Comparison of ENCODE assay signal across 8 mouse cellular contexts in genomic region chr7:80401041-80401859, GRCm38 (mm10). TPM values are rescaled to one million over a fixed set of nuclear protein-coding genes. Genes with fewer than 3 reads are reported as not detected.
A peak's percentile ranks its signal among the peaks of the same experiment; 100 is the strongest.
DNase-seq lines count a peak whose midpoint lies in the region; ATAC-seq and TF ChIP-seq lines count a peak whose summit lies in the region.

No protein-coding gene starts in this region.

- H3K79me2 ChIP-seq in liver, adult 2 months (ENCODE audit: control insufficient read depth, insufficient read depth, low read length) = peaks cover 24% of the 10 kb centered on the region

- peaks cover 17% of the 10 kb centered on the region for H3K36me3 ChIP-seq in liver, adult 2 months (ENCODE audit: control insufficient read depth, insufficient read depth, low read length)
- H3K36me3 ChIP-seq in heart, embryonic 15.5 days = peaks cover 10% of the 10 kb centered on the region
- peaks cover 27% of the 10 kb centered on the region for H3K36me3 ChIP-seq in liver, embryonic 12.5 days
- H3K36me3 ChIP-seq in stomach, postnatal 0 days (ENCODE audit: control insufficient read depth, insufficient read depth, low read length) = peaks cover 11% of the 10 kb centered on the region

- H3K27me3 ChIP-seq in liver, adult 2 months (ENCODE audit: control insufficient read depth, insufficient read depth, low read length) = no peaks in the 10 kb centered on the region
- no peaks in the 10 kb centered on the region for H3K27me3 ChIP-seq in heart, embryonic 15.5 days
- peaks cover 72% of the 10 kb centered on the region for H3K27me3 ChIP-seq in liver, embryonic 12.5 days (replicated peaks)
- no peaks in the 10 kb centered on the region for H3K27me3 ChIP-seq in stomach, postnatal 0 days (ENCODE audit: control insufficient read depth, insufficient read depth, low read length)

- peak; percentile 86 for DNase-seq in liver, adult 2 months (ENCODE audit: extremely low read depth, low read depth, low spot score)
- no peak for DNase-seq in liver
- peak; percentile 68 to 76 for DNase-seq in adrenal gland, postnatal 36 days
- peak; percentile 56 for DNase-seq in stomach, postnatal 0 days (ENCODE audit: low spot score)
- no peak for DNase-seq in spleen, postnatal 4 days (ENCODE audit: low spot score in 2 of 2)

- ATAC-seq in heart, embryonic 15.5 days (replicated peaks; ENCODE audit: insufficient number of reproducible peaks, insufficient read depth, low FRiP score, low read depth) = no peak
- 0 out of 2 replicates have a peak, but pooled peaks have one; percentile 8 for ATAC-seq in liver, embryonic 12.5 days
- ATAC-seq in stomach, postnatal 0 days (ENCODE audit: low FRiP score, low TSS enrichment) = peak; percentile 6; the same call in 1 of the 2 replicates
- ATAC-seq in frontal cortex, adult (ENCODE audit: low TSS enrichment) = no peak

- peak overlapping the region; percentile 98 for H3K9ac ChIP-seq in liver, adult 2 months (ENCODE audit: low read depth, low read length)
- peak overlapping the region; percentile 98 for H3K9ac ChIP-seq in heart, embryonic 15.5 days
- H3K9ac ChIP-seq in liver, embryonic 12.5 days = peak overlapping the region; percentile 82
- H3K9ac ChIP-seq in stomach, postnatal 0 days (ENCODE audit: low read length) = peak overlapping the region; percentile 98

- H3K4me2 ChIP-seq in heart, embryonic 15.5 days = peak overlapping the region; percentile 72
- H3K4me2 ChIP-seq in liver, embryonic 12.5 days = peak overlapping the region; percentile 98
- H3K4me2 ChIP-seq in stomach, postnatal 0 days (replicated peaks; ENCODE audit: low read depth) = peak overlapping the region; percentile 95

- peak overlapping the region; percentile 98 for H3K27ac ChIP-seq in liver, adult 2 months (replicated peaks; ENCODE audit: insufficient read depth, low read depth, low read length)
- H3K27ac ChIP-seq in heart, embryonic 15.5 days = peak overlapping the region; percentile 94
- peak overlapping the region; percentile 79 for H3K27ac ChIP-seq in liver, embryonic 12.5 days
- peak overlapping the region; percentile 98 for H3K27ac ChIP-seq in stomach, postnatal 0 days (replicated peaks)

- H3K4me1 ChIP-seq in liver, adult 2 months (ENCODE audit: control insufficient read depth, insufficient read depth, low read length) = peaks cover 16% of the 10 kb centered on the region
- H3K4me1 ChIP-seq in heart, embryonic 15.5 days (replicated peaks) = peaks cover 56% of the 10 kb centered on the region
- H3K4me1 ChIP-seq in liver, embryonic 12.5 days = peaks cover 54% of the 10 kb centered on the region
- peaks cover 4% of the 10 kb centered on the region; the same call in 1 of the 2 replicates for H3K4me1 ChIP-seq in stomach, postnatal 0 days (replicated peaks; ENCODE audit: control insufficient read depth, insufficient read depth)

- WGBS in liver, adult 2 months = 6% methylated on average over 5 of the region's 5 CpGs
- WGBS in heart, embryonic 15.5 days = 23% methylated on average over 5 of the region's 5 CpGs
- WGBS in liver, embryonic 12.5 days (ENCODE audit: insufficient replicate concordance) = 31% methylated on average over 5 of the region's 5 CpGs
- 30% methylated on average over 5 of the region's 5 CpGs for WGBS in stomach, postnatal 0 days

- TF ChIP-seq CTCF in liver, adult 2 months (IDR thresholded peaks at IDR 0.05; ENCODE audit: low read depth, low read length) = no peak
- no peak for TF ChIP-seq CTCF in stomach, postnatal 0 days (IDR thresholded peaks at IDR 0.05; ENCODE audit: low read depth)

- no peak for TF ChIP-seq EP300 in stomach, postnatal 0 days (optimal IDR thresholded peaks at IDR 0.05)

- H3K9me3 ChIP-seq in heart, embryonic 15.5 days (replicated peaks) = no peaks in the 10 kb centered on the region
- H3K9me3 ChIP-seq in liver, embryonic 12.5 days (replicated peaks) = no peaks in the 10 kb centered on the region
- no peaks in the 10 kb centered on the region for H3K9me3 ChIP-seq in stomach, postnatal 0 days (ENCODE audit: control insufficient read depth, low read length)

- peak overlapping the region; percentile 84 for H3K4me3 ChIP-seq in liver, adult 2 months (ENCODE audit: insufficient read depth, low read depth, low read length)
- H3K4me3 ChIP-seq in heart, embryonic 15.5 days = peak overlapping the region; percentile 94
- H3K4me3 ChIP-seq in liver, embryonic 12.5 days = peak overlapping the region; percentile 76
- peak overlapping the region; percentile 87 for H3K4me3 ChIP-seq in stomach, postnatal 0 days (ENCODE audit: low read depth, low read length)

- TF ChIP-seq POLR2A in liver, adult 2 months (IDR thresholded peaks at IDR 0.05; ENCODE audit: extremely low read depth, insufficient read depth, low read length) = no peak

RNA-seq across cellular contexts. Expression of gene Furin, which starts 4.0 kb away (rescaled TPM):
- total RNA-seq in liver, adult 2 months (2014; rRNA removed) = 26.5 and 42.6 TPM in 2 replicates
- polyA plus RNA-seq in liver, adult 2 months (2012; rRNA removed) = 152 and 163 TPM in 2 replicates
- total RNA-seq in adrenal gland, postnatal 36 days (2021) = 100 to 1,000 TPM; 155 to 170 TPM
- 16.0 and 18.2 TPM in 2 replicates for polyA plus RNA-seq in heart, embryonic 15.5 days (2015; fragmentation: Nextera tagmentation; extraction: Ambion mirVana)
- 5.6 and 5.9 TPM in 2 replicates for polyA plus RNA-seq in liver, embryonic 12.5 days (2016; fragmentation: Nextera tagmentation; extraction: Ambion mirVana)
- 17.6 and 20.8 TPM in 2 replicates for polyA plus RNA-seq in stomach, postnatal 0 days (2015; fragmentation: Nextera tagmentation; extraction: Ambion mirVana)

RNA-seq across cellular contexts. Expression of gene Fes, which starts 13.5 kb away (rescaled TPM):
- total RNA-seq in liver, adult 2 months (2014; rRNA removed) = 4.6 and 9.9 TPM in 2 replicates
- 5.8 and 9.6 TPM in 2 replicates for polyA plus RNA-seq in liver, adult 2 months (2012; rRNA removed)
- 10 to 100 TPM in 1 of 2 experiments, 1 to 10 TPM in 1; 7.5 to 11.4 TPM for total RNA-seq in adrenal gland, postnatal 36 days (2021)
- polyA plus RNA-seq in heart, embryonic 15.5 days (2015; fragmentation: Nextera tagmentation; extraction: Ambion mirVana) = 10.9 and 14.4 TPM in 2 replicates
- 10.3 and 11.4 TPM in 2 replicates for polyA plus RNA-seq in liver, embryonic 12.5 days (2016; fragmentation: Nextera tagmentation; extraction: Ambion mirVana)
- polyA plus RNA-seq in stomach, postnatal 0 days (2015; fragmentation: Nextera tagmentation; extraction: Ambion mirVana) = 6.2 TPM in 2 replicates

RNA-seq across cellular contexts. Expression of gene Man2a2, which starts 30.1 kb away (rescaled TPM):
- total RNA-seq in liver, adult 2 months (2014; rRNA removed) = 9.3 and 13.2 TPM in 2 replicates
- polyA plus RNA-seq in liver, adult 2 months (2012; rRNA removed) = 26.5 and 45.6 TPM in 2 replicates
- total RNA-seq in adrenal gland, postnatal 36 days (2021) = 10 to 100 TPM; 81.4 to 94.8 TPM
- polyA plus RNA-seq in heart, embryonic 15.5 days (2015; fragmentation: Nextera tagmentation; extraction: Ambion mirVana) = 15.1 and 21.1 TPM in 2 replicates
- polyA plus RNA-seq in liver, embryonic 12.5 days (2016; fragmentation: Nextera tagmentation; extraction: Ambion mirVana) = 5.8 and 6.5 TPM in 2 replicates
- polyA plus RNA-seq in stomach, postnatal 0 days (2015; fragmentation: Nextera tagmentation; extraction: Ambion mirVana) = 3.6 and 5.3 TPM in 2 replicates

RNA-seq across cellular contexts. Expression of gene Hddc3, which starts 58.3 kb away (rescaled TPM):
- 6.9 and 8.7 TPM in 2 replicates for total RNA-seq in liver, adult 2 months (2014; rRNA removed)
- 28.3 and 58.2 TPM in 2 replicates for polyA plus RNA-seq in liver, adult 2 months (2012; rRNA removed)
- total RNA-seq in adrenal gland, postnatal 36 days (2021) = 10 to 100 TPM; 30.0 to 40.7 TPM
- polyA plus RNA-seq in heart, embryonic 15.5 days (2015; fragmentation: Nextera tagmentation; extraction: Ambion mirVana) = 16.1 and 17.4 TPM in 2 replicates
- polyA plus RNA-seq in liver, embryonic 12.5 days (2016; fragmentation: Nextera tagmentation; extraction: Ambion mirVana) = 5.1 and 6.8 TPM in 2 replicates
- 8.6 and 10.4 TPM in 2 replicates for polyA plus RNA-seq in stomach, postnatal 0 days (2015; fragmentation: Nextera tagmentation; extraction: Ambion mirVana)

Comparison
In these comparisons a context has a peak if more than half of its experiments do, and no peak if none do; other contexts are left out.
1. DNase-seq: peak in liver, adult 2 months (single experiment), adrenal gland, postnatal 36 days (2 of 2) and stomach, postnatal 0 days (single experiment); none in liver (single experiment) and spleen, postnatal 4 days (0 of 2).
2. ATAC-seq: peak in liver, embryonic 12.5 days (single experiment) and stomach, postnatal 0 days (single experiment); none in heart, embryonic 15.5 days (single experiment) and frontal cortex, adult (single experiment).
3. Peak in every context shown above with its lines, with median percentiles within 50 percentile points of each other: H3K27ac ChIP-seq, H3K4me3 ChIP-seq, H3K9ac ChIP-seq and H3K4me2 ChIP-seq.